Mouse (Mus musculus): ENCODE measurements around the gene C77080. TPM values are rescaled to one million over a fixed set of nuclear protein-coding genes. Genes with fewer than 3 reads are reported as not detected.

Gene C77080
- polyA plus RNA-seq, 1 experiment from 2014 or later, result 1.4 TPM

GRCm38 (mm10) chr4:129266821-129267220, 5.6 kb upstream of the C77080 start:
- no peak overlapping the region for H3K27ac ChIP-seq
- H3K4me2 ChIP-seq, result no peak overlapping the region
- H3K4me1 ChIP-seq (replicated peaks), result peaks cover 12% of the 10 kb centered on the region
- H3K36me3 ChIP-seq, result no peaks in the 10 kb centered on the region
- no peak overlapping the region for H3K4me3 ChIP-seq
- WGBS, result 89% methylated on average over 5 of the region's 5 CpGs
- H3K27me3 ChIP-seq, result 0 out of 2 replicates have a peak, but pooled peaks cover 10% of the 10 kb centered on the region
- H3K9me3 ChIP-seq (replicated peaks), result no peaks in the 10 kb centered on the region
- ATAC-seq (replicated peaks; ENCODE audit: insufficient number of reproducible peaks, insufficient read depth, low FRiP score, low read depth), result no peak
- no peak overlapping the region for H3K9ac ChIP-seq

DNA sequence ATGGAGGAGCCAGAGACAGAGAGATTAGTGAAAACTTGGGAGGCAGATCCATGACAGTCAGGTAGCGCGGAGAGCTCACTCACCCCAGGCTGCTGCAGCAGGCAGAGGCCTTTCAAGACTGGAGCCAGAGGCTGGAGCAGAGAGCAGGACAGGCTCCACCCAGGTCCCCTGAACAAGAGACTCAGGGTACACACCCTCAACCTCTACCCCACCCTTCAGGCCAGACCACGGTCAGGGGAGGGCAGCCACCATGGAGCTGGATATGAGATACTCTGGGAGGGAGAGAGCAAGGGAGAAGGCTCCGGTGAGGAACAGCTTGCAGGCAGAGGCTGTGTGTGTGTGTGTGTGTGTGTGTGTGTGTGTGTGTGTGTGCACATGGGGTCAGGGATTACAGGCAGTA, 5.0 kb upstream of the C77080 start:
- Histone ChIP-seq H3K27me3 (0 out of 2 replicates have a peak, but pooled peaks cover 16% of the 10 kb centered on the region), H3K4me3 (no peak overlapping the region), H3K36me3 (no peaks in the 10 kb centered on the region), H3K4me1 (replicated peaks) (peaks cover 12% of the 10 kb centered on the region), H3K27ac (no peak overlapping the region), H3K9ac (no peak overlapping the region), H3K4me2 (no peak overlapping the region), H3K9me3 (replicated peaks) (no peaks in the 10 kb centered on the region)
- 84% methylated on average over 4 of the region's 4 CpGs for WGBS
- ATAC-seq (replicated peaks; ENCODE audit: insufficient number of reproducible peaks, insufficient read depth, low FRiP score, low read depth), result no peak

- 0 out of 2 replicates have a peak overlapping the region, but pooled peaks have one; percentile 2 for H3K4me3 ChIP-seq
- WGBS, result 21% methylated on average over 19 of the region's 19 CpGs
- H3K9me3 ChIP-seq (replicated peaks), result no peaks in the 10 kb centered on the region
- H3K36me3 ChIP-seq, result no peaks in the 10 kb centered on the region
- H3K27ac ChIP-seq, result peak overlapping the region; percentile 54
- peaks cover 12% of the 10 kb centered on the region for H3K4me1 ChIP-seq (replicated peaks)
- H3K27me3 ChIP-seq, result peaks cover 23% of the 10 kb centered on the region
- H3K9ac ChIP-seq, result no peak overlapping the region
- peak; percentile 83 for ATAC-seq (replicated peaks; ENCODE audit: insufficient number of reproducible peaks, insufficient read depth, low FRiP score, low read depth)
- H3K4me2 ChIP-seq, result peak overlapping the region; percentile 33
Observed at GRCm38 (mm10) chr4:129263225-129264021, 2.2 kb upstream of the C77080 start.

- Histone ChIP-seq H3K9ac (no peak overlapping the region), H3K4me3 (no peak overlapping the region), H3K9me3 (replicated peaks) (no peaks in the 10 kb centered on the region), H3K36me3 (no peaks in the 10 kb centered on the region), H3K4me1 (replicated peaks) (peaks cover 26% of the 10 kb centered on the region), H3K4me2 (no peak overlapping the region), H3K27me3 (peaks cover 23% of the 10 kb centered on the region), H3K27ac (peak overlapping the region; percentile 39)
- ATAC-seq (replicated peaks; ENCODE audit: insufficient number of reproducible peaks, insufficient read depth, low FRiP score, low read depth), result no peak
- 15% methylated on average over 6 of the region's 6 CpGs for WGBS
Observed at GRCm38 (mm10) chr4:129260678-129261077, 526 bp downstream of the C77080 start.

GRCm38 (mm10) chr4:129259101-129259500, 2.1 kb downstream of the C77080 start:
- 79% methylated on average over 4 of the region's 4 CpGs for WGBS
- H3K9me3 ChIP-seq (replicated peaks), result no peaks in the 10 kb centered on the region
- H3K27ac ChIP-seq, result no peak overlapping the region
- peaks cover 23% of the 10 kb centered on the region for H3K27me3 ChIP-seq
- H3K4me3 ChIP-seq, result no peak overlapping the region
- no peak for ATAC-seq (replicated peaks; ENCODE audit: insufficient number of reproducible peaks, insufficient read depth, low FRiP score, low read depth)
- H3K9ac ChIP-seq, result no peak overlapping the region
- H3K4me1 ChIP-seq (replicated peaks), result peaks cover 26% of the 10 kb centered on the region
- H3K36me3 ChIP-seq, result no peaks in the 10 kb centered on the region
- no peak overlapping the region for H3K4me2 ChIP-seq

- no peaks in the 10 kb centered on the region for H3K9me3 ChIP-seq (replicated peaks)
- H3K4me1 ChIP-seq (replicated peaks), result peaks cover 14% of the 10 kb centered on the region
- 20% methylated on average over 8 of the region's 8 CpGs for WGBS
- H3K4me2 ChIP-seq, result peak overlapping the region; percentile 39
- H3K4me3 ChIP-seq, result no peak overlapping the region
- no peak overlapping the region for H3K9ac ChIP-seq
- peaks cover 22% of the 10 kb centered on the region for H3K27me3 ChIP-seq
- H3K36me3 ChIP-seq, result no peaks in the 10 kb centered on the region
- peak; percentile 80 for ATAC-seq (replicated peaks; ENCODE audit: insufficient number of reproducible peaks, insufficient read depth, low FRiP score, low read depth)
- peak overlapping the region; percentile 48 for H3K27ac ChIP-seq
Observed at GRCm38 (mm10) chr4:129256450-129257380, 4.5 kb downstream of the C77080 start.

DNA sequence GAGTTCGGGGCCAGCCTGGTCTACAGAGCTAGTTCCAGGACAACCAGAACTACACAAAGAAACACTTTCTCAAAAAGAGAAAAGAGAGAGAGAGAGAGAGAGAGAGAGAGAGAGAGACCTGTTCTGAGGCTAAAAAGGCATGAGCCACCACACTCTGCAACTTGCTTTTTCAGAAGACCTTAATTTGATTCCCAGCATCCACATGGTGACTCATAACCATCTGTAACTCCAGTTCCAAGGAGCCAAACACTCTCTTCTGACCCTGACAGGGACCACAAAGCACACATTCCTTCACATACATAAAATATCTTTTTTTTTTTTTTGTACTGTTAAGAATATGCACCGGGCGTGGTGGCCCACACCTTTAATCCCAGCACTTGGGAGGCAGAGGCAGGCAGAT, 6.6 kb downstream of the C77080 start:
- no peak overlapping the region for H3K4me3 ChIP-seq
- no peaks in the 10 kb centered on the region for H3K36me3 ChIP-seq
- no peak for ATAC-seq (replicated peaks; ENCODE audit: insufficient number of reproducible peaks, insufficient read depth, low FRiP score, low read depth)
- H3K27ac ChIP-seq, result no peak overlapping the region
- H3K27me3 ChIP-seq, result peaks cover 32% of the 10 kb centered on the region
- H3K4me1 ChIP-seq (replicated peaks), result peaks cover 24% of the 10 kb centered on the region
- H3K4me2 ChIP-seq, result no peak overlapping the region
- H3K9ac ChIP-seq, result no peak overlapping the region
- WGBS, result 94% methylated on average over 3 of the region's 3 CpGs
- no peaks in the 10 kb centered on the region for H3K9me3 ChIP-seq (replicated peaks)

DNA sequence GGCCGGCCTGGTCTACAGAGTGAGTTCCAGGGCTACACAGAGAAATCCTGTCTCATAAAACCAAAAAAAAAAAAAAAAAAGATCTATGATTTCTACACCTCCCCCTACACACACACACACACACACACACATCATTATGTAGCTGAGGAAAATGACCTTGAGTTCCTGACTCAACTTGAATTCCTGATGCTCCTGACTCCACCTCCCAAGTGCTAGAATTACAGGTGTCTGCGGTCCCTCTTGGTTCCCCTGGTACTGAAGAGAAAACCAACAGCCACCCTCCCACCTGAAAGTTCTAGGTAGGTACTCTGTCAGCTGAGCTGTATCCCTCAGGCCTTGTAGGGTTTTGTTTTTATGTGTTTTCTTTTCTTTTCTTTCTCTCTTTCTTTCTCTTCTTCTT, 8.7 kb downstream of the C77080 start:
- Histone ChIP-seq H3K9ac (no peak overlapping the region), H3K27me3 (peaks cover 50% of the 10 kb centered on the region), H3K36me3 (no peaks in the 10 kb centered on the region), H3K4me3 (no peak overlapping the region), H3K9me3 (replicated peaks) (no peaks in the 10 kb centered on the region), H3K4me1 (replicated peaks) (peaks cover 37% of the 10 kb centered on the region), H3K27ac (no peak overlapping the region), H3K4me2 (no peak overlapping the region)
- 73% methylated on average over 2 of the region's 2 CpGs for WGBS
- no peak for ATAC-seq (replicated peaks; ENCODE audit: insufficient number of reproducible peaks, insufficient read depth, low FRiP score, low read depth)

DNA sequence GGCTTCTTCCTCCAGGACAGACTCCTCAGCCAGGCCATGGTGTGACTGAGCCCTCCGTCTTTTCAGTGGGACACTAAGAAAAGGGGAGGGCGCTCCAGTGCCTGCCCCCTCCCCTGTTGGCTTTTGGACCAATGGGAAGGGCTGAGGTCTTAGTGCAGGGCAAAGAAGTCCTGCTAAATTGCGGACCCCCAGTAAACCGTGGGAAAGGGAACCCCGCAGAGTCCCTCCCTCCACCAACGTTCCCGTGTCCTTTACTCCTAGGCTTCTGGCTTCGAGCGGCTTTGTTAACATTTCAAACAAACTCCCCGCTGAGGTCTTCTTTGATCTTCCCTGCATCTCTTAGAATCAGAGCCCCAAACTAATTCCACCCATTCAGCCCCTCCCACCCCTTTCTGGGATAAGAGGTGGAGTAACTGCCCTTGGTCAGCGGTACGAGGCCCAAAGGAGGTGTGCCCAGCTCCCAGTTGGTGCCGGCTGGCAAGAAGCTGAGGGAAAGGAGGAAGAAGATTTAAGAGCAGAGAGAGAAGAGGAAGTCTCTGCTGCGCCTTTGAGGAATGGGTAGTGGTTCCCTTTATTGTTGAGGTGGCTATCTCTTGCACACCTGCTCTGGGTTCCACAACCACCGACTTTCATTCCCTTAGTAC, 9.6 kb downstream of the C77080 start:
- no peak for ATAC-seq (replicated peaks; ENCODE audit: insufficient number of reproducible peaks, insufficient read depth, low FRiP score, low read depth)
- Histone ChIP-seq H3K36me3 (no peaks in the 10 kb centered on the region), H3K4me2 (peak overlapping the region; percentile 47), H3K27ac (no peak overlapping the region), H3K9ac (peak overlapping the region; percentile 8; the same call in 1 of the 2 replicates), H3K27me3 (peaks cover 59% of the 10 kb centered on the region), H3K4me3 (peak overlapping the region; percentile 8; the same call in 1 of the 2 replicates), H3K9me3 (replicated peaks) (no peaks in the 10 kb centered on the region), H3K4me1 (replicated peaks) (peaks cover 33% of the 10 kb centered on the region)
- WGBS, result 16% methylated on average over 15 of the region's 15 CpGs

DNA sequence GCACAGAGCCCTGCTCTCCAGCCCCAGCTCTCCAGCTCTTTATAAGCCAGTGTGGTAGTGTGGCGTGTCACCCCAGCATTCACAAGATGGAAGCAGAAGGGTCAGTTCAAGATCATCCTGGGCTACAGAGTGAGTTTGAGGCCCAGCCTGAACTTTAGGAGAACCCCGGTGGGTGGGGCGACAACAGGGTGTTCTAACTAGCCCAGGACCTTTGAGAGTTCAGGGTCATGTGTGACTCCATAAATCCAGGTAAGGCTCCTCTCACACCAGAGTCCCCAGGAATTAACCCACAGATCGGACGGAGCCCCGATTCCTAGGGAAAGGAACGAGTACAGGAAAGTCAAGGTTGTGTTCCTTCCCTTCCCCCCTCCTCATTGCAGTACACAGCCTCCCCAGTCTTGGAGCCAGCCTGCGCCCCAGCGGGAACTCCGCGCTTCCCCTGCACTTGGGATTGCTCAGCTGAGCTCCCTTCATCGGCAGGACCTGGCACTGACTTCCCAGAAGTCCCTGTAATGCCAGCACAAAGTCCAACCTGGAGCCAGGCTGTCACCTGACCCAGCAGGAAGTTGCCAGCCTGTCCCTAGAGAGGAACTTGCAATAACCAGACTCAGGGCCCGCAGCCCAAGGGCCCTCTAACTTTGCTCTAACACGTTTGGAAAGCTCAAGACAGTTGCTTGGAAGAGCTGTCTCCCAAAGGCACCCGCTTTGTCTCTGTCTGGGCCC, 10.3 kb downstream of the C77080 start:
- Histone ChIP-seq H3K4me1 (replicated peaks) (peaks cover 26% of the 10 kb centered on the region), H3K4me2 (peak overlapping the region; percentile 47), H3K27me3 (peaks cover 66% of the 10 kb centered on the region), H3K36me3 (no peaks in the 10 kb centered on the region), H3K27ac (no peak overlapping the region), H3K4me3 (peak overlapping the region; percentile 8; the same call in 1 of the 2 replicates), H3K9me3 (replicated peaks) (no peaks in the 10 kb centered on the region), H3K9ac (peak overlapping the region; percentile 8; the same call in 1 of the 2 replicates)
- ATAC-seq (replicated peaks; ENCODE audit: insufficient number of reproducible peaks, insufficient read depth, low FRiP score, low read depth), result peak; percentile 12; the same call in 1 of the 2 replicates
- WGBS, result 34% methylated on average over 15 of the region's 15 CpGs
